Comparison of ENCODE assay signal across 20 mouse cellular contexts in genomic region chr19:5685431-5685830, GRCm38 (mm10). TPM values are rescaled to one million over a fixed set of nuclear protein-coding genes. Genes with fewer than 3 reads are reported as not detected.
DNase-seq lines count a peak whose midpoint lies in the region; ATAC-seq lines count a peak whose summit lies in the region.
"Had no signal": no experiment of that assay in that cellular context is flagged by ENCODE, and none has a peak within 500 bp of the region (broad histone marks: within the 10 kb centered on the region; RNA-seq: fewer than 3 reads in every experiment).

No protein-coding gene starts in this region.

- H3K4me2 ChIP-seq in liver, embryonic 13.5 days = peak overlapping the region; percentile 99; the same call in 1 of the 2 replicates
- no peak overlapping the region for H3K4me2 ChIP-seq in neural tube, embryonic 12.5 days (replicated peaks)
- H3K4me2 ChIP-seq in neural tube, embryonic 15.5 days = no peak overlapping the region
- H3K4me2 ChIP-seq: forebrain, embryonic 13.5 days; heart, embryonic 12.5 days; hindbrain, embryonic 14.5 days had no signal

- H3K36me3 ChIP-seq in liver, embryonic 13.5 days = peaks cover 66% of the 10 kb centered on the region
- peaks cover 64% of the 10 kb centered on the region for H3K36me3 ChIP-seq in neural tube, embryonic 12.5 days
- H3K36me3 ChIP-seq in neural tube, embryonic 15.5 days = peaks cover 62% of the 10 kb centered on the region

- WGBS in liver, embryonic 13.5 days (ENCODE audit: insufficient replicate concordance) = 91% methylated on average over 19 of the region's 19 CpGs
- 95% methylated on average over 19 of the region's 19 CpGs for WGBS in neural tube, embryonic 12.5 days
- 95% methylated on average over 19 of the region's 19 CpGs for WGBS in neural tube, embryonic 15.5 days

- no peaks in the 10 kb centered on the region for H3K9me3 ChIP-seq in liver, embryonic 13.5 days (replicated peaks)
- H3K9me3 ChIP-seq in neural tube, embryonic 12.5 days = no peaks in the 10 kb centered on the region
- H3K9me3 ChIP-seq in neural tube, embryonic 15.5 days (replicated peaks) = no peaks in the 10 kb centered on the region
- H3K9me3 ChIP-seq: forebrain, embryonic 13.5 days; heart, embryonic 12.5 days had no signal

- no peaks in the 10 kb centered on the region for H3K27me3 ChIP-seq in liver, embryonic 13.5 days
- no peaks in the 10 kb centered on the region for H3K27me3 ChIP-seq in neural tube, embryonic 12.5 days (replicated peaks)
- no peaks in the 10 kb centered on the region for H3K27me3 ChIP-seq in neural tube, embryonic 15.5 days (replicated peaks)
- H3K27me3 ChIP-seq: forebrain, embryonic 13.5 days; heart, embryonic 12.5 days; Patski had no signal

- ATAC-seq in liver, embryonic 13.5 days (ENCODE audit: low read depth) = no peak
- no peak for ATAC-seq in neural tube, embryonic 12.5 days (ENCODE audit: low FRiP score, low read depth)
- no peak for ATAC-seq in neural tube, embryonic 15.5 days (ENCODE audit: low FRiP score)
- ATAC-seq: activated CD4-positive, CD25-positive, alpha-beta regulatory T cell, adult 4 months; forebrain, embryonic 13.5 days; forebrain, postnatal 0 days; Patski had no signal

- peak; percentile 92 for DNase-seq in heart, adult 11 months
- no peak for DNase-seq in heart, postnatal 25 days (ENCODE audit: low spot score)
- no peak for DNase-seq in liver, embryonic 13.5 days
- DNase-seq in liver = no peak
- no peak for DNase-seq in adrenal gland, adult (ENCODE audit: inconsistent age in 2 of 2, low spot score in 1 of 2)
- DNase-seq: adrenal gland, postnatal 10 days; cerebellum, adult 9-10 months; cerebellum, postnatal 25 days; forebrain, postnatal 0 days; gastrocnemius, postnatal 14 days; heart, postnatal 36 days had no signal

- peaks cover 40% of the 10 kb centered on the region for H3K4me1 ChIP-seq in liver, embryonic 13.5 days (replicated peaks)
- H3K4me1 ChIP-seq in neural tube, embryonic 12.5 days = peaks cover 24% of the 10 kb centered on the region
- H3K4me1 ChIP-seq in neural tube, embryonic 15.5 days = peaks cover 26% of the 10 kb centered on the region

- no peak overlapping the region for H3K4me3 ChIP-seq in liver, embryonic 13.5 days (replicated peaks)
- 0 out of 2 replicates have a peak overlapping the region, but pooled peaks have one; percentile 2 for H3K4me3 ChIP-seq in neural tube, embryonic 12.5 days
- H3K4me3 ChIP-seq in neural tube, embryonic 15.5 days (replicated peaks) = no peak overlapping the region
- H3K4me3 ChIP-seq: forebrain, embryonic 13.5 days; heart, embryonic 12.5 days had no signal

- H3K9ac ChIP-seq in liver, embryonic 13.5 days = peak overlapping the region; percentile 94; the same call in 1 of the 2 replicates
- H3K9ac ChIP-seq in neural tube, embryonic 12.5 days = no peak overlapping the region
- H3K9ac ChIP-seq in neural tube, embryonic 15.5 days (replicated peaks) = no peak overlapping the region
- H3K9ac ChIP-seq: forebrain, embryonic 13.5 days; forebrain, postnatal 0 days; heart, embryonic 12.5 days; hindbrain, embryonic 14.5 days had no signal

- intact Hi-C loops in heart, postnatal 25 days (cut with DNase I) = no loop called here

- H3K27ac ChIP-seq in liver, embryonic 13.5 days = peak overlapping the region; percentile 93
- H3K27ac ChIP-seq in neural tube, embryonic 12.5 days = no peak overlapping the region
- H3K27ac ChIP-seq in neural tube, embryonic 15.5 days (replicated peaks) = no peak overlapping the region
- H3K27ac ChIP-seq: forebrain, embryonic 13.5 days; hindbrain, embryonic 14.5 days had no signal

RNA-seq across cellular contexts. Expression of gene Map3k11, which starts 3.1 kb away (rescaled TPM):
- total RNA-seq in heart, postnatal 25 days (2021) = 10 to 100 TPM; 24.0 to 30.4 TPM
- polyA plus RNA-seq in liver, embryonic 13.5 days (2015; fragmentation: Nextera tagmentation; extraction: Ambion mirVana) = 13.8 and 15.9 TPM in 2 replicates
- polyA plus RNA-seq in neural tube, embryonic 12.5 days (2016; fragmentation: Nextera tagmentation; extraction: Ambion mirVana) = 22.4 and 28.9 TPM in 2 replicates
- 12.7 and 18.3 TPM in 2 replicates for polyA plus RNA-seq in neural tube, embryonic 15.5 days (2015; fragmentation: Nextera tagmentation; extraction: Ambion mirVana)

RNA-seq across cellular contexts. Expression of gene Pcnx3, which starts 3.3 kb away (rescaled TPM):
- 10 to 100 TPM; 17.8 to 18.0 TPM for total RNA-seq in heart, postnatal 25 days (2021)
- 9.1 and 10.1 TPM in 2 replicates for polyA plus RNA-seq in liver, embryonic 13.5 days (2015; fragmentation: Nextera tagmentation; extraction: Ambion mirVana)
- polyA plus RNA-seq in neural tube, embryonic 12.5 days (2016; fragmentation: Nextera tagmentation; extraction: Ambion mirVana) = 30.3 and 32.4 TPM in 2 replicates
- polyA plus RNA-seq in neural tube, embryonic 15.5 days (2015; fragmentation: Nextera tagmentation; extraction: Ambion mirVana) = 21.0 and 23.4 TPM in 2 replicates

RNA-seq across cellular contexts. Expression of gene Kcnk7, which starts 18.7 kb away (rescaled TPM):
- total RNA-seq in heart, postnatal 25 days (2021) = not detected
- 0.21 and 0.46 TPM in 2 replicates for polyA plus RNA-seq in liver, embryonic 13.5 days (2015; fragmentation: Nextera tagmentation; extraction: Ambion mirVana)
- 0.19 TPM in 2 replicates for polyA plus RNA-seq in neural tube, embryonic 12.5 days (2016; fragmentation: Nextera tagmentation; extraction: Ambion mirVana)
- polyA plus RNA-seq in neural tube, embryonic 15.5 days (2015; fragmentation: Nextera tagmentation; extraction: Ambion mirVana) = 0.35 and 0.45 TPM in 2 replicates
- total RNA-seq: adrenal gland, postnatal 10 days; forebrain, postnatal 0 days; gastrocnemius, adult 18-20 months; gastrocnemius, postnatal 14 days; heart, adult 8-10 months; heart, postnatal 36 days had no signal

RNA-seq across cellular contexts. Expression of gene Sipa1, which starts 21.9 kb away (rescaled TPM):
- total RNA-seq in heart, postnatal 25 days (2021) = 10 to 100 TPM; 23.3 to 31.3 TPM
- polyA plus RNA-seq in liver, embryonic 13.5 days (2015; fragmentation: Nextera tagmentation; extraction: Ambion mirVana) = 23.3 and 24.6 TPM in 2 replicates
- 24.8 and 25.7 TPM in 2 replicates for polyA plus RNA-seq in neural tube, embryonic 12.5 days (2016; fragmentation: Nextera tagmentation; extraction: Ambion mirVana)
- 19.1 and 21.7 TPM in 2 replicates for polyA plus RNA-seq in neural tube, embryonic 15.5 days (2015; fragmentation: Nextera tagmentation; extraction: Ambion mirVana)

RNA-seq across cellular contexts. Expression of gene Ehbp1l1, which starts 40.7 kb away (rescaled TPM):
- 100 to 1,000 TPM; 140 to 149 TPM for total RNA-seq in heart, postnatal 25 days (2021)
- 105 and 111 TPM in 2 replicates for polyA plus RNA-seq in liver, embryonic 13.5 days (2015; fragmentation: Nextera tagmentation; extraction: Ambion mirVana)
- polyA plus RNA-seq in neural tube, embryonic 12.5 days (2016; fragmentation: Nextera tagmentation; extraction: Ambion mirVana) = 10.1 and 10.5 TPM in 2 replicates
- 15.9 and 18.6 TPM in 2 replicates for polyA plus RNA-seq in neural tube, embryonic 15.5 days (2015; fragmentation: Nextera tagmentation; extraction: Ambion mirVana)
